Mouse (Mus musculus): ENCODE results near the gene Qpct.
"Not testable (repeated sequence)": the region's sequence is repeated elsewhere in the genome, so short reads cannot be mapped to it uniquely, and the experiment has no call there.

The Qpct gene

GRCm38 (mm10) chr17:79069766-79070480, 18.2 kb downstream of the Qpct start:
- DNase-seq (ENCODE audit: extremely low spot score, low read depth, low spot score), result no peak

GRCm38 (mm10) chr17:79071951-79072350, 20.2 kb downstream of the Qpct start:
- DNase-seq (ENCODE audit: extremely low spot score, low read depth, low spot score), result no peak

DNA sequence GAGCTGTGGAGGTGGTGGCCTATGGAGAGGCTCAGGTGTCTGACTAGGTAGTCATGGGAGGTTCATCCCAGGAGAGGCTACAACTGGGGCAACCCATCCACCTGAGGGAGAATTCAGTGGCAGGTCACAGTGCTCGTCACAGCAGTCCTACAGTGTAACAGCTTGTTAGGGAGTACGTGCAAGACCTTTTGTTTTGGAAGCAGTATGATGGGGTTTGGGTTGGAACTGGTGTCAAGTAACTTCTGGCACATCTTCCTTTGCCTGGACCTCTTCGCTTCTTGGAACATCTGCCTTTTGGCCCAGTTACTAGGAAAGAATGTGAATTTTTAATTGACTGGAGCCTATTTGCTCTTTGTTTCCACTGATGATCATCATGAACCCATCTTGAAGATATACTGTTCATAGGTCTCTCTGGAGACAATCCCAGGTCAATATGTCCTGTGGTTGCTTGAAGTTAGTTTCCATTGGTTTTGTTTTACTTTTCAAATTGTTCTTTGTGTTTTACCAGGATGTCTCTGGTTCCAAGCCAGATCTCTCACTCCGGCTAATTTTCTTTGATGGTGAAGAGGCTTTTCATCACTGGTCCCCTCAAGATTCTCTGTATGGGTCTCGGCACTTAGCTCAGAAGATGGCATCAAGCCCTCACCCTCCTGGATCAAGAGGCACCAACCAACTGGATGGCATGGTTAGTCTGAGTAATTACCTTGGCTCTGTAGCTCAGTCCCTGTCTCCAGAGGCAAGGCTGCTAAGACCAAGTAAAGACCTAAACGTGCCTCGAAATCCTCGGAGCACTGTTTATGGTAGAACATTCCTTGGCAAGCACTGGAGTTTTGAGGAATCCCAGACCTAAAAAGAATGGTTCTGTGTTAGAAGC, 25.5 kb downstream of the Qpct start:
- DNase-seq (ENCODE audit: extremely low spot score, low read depth, low spot score), result no peak

GRCm38 (mm10) chr17:79077848-79078146, 26.1 kb downstream of the Qpct start:
- DNase-seq (ENCODE audit: extremely low spot score, low read depth, low spot score), result no peak

DNA sequence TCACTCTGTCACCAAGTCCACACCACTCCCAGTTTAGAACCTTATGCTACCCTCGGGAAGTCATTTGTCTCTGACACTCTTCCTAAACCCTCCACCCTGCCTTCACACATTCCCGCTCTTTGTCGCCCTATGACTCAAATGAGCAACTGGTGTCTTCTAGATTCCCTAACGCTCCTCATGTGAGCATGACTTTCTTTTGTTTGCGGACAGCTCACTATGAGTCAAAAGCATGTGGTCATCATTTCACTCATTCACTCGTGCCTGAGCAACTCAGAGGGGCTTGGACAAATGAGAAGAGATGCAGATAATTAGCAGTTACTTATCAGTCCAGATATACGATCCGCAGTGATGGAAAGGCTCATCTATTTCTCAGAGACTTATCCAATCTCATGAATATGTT, 26.5 kb downstream of the Qpct start:
- DNase-seq (ENCODE audit: extremely low spot score, low read depth, low spot score), result no peak

DNA sequence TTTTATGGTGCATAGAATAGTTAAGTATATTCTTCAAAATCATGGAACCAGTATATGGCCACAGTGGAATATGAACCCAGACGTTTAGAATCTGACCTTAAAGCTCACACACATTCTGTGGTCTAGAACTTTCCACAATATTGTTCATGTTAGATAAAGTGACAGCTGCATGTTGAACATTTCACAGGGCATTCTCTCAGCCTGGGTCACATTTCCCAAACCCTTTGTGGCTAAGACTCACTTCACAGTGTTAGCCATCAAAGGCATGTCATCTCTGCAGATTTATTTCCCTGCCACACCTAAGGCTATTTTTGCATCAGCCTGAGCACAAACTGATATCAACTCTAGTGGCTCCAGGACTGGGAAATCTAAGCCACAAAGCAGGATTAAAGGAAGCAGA, 40.0 kb downstream of the Qpct start:
- DNase-seq (ENCODE audit: extremely low spot score, low read depth, low spot score), result no peak

DNA sequence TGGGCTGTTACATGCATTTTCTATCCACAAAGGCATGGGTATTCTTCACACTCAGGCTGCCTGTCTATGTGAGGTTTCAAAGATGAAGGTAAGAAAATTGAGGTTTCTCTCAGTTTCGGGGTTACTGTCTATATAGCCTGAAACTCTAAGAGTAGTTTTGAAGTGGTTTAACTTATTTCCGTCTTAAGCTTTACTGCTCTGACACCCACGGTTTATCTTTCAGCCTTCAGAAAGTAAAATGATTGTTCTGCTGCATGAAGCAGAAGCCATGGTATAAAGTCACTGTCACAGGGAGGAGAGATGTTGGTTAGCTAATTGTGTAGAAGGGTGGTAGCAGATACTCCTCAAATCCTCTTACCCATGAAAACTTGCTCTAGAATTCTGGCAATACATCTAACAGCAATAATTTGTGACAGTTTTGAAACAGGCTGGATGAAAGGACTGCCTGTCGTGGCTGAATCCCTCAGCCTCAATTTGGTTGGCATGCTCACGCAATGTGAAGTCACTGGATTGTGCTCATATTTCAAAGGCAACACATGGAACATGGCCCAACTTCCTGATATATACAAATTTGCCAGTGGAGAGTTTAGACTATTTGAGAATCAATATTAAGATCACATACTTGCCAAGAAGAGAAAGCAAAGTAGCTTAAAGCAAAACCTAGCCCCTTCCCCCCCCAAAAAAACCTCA, 41.7 kb downstream of the Qpct start:
- no peak for DNase-seq (ENCODE audit: extremely low spot score, low read depth, low spot score)

DNA sequence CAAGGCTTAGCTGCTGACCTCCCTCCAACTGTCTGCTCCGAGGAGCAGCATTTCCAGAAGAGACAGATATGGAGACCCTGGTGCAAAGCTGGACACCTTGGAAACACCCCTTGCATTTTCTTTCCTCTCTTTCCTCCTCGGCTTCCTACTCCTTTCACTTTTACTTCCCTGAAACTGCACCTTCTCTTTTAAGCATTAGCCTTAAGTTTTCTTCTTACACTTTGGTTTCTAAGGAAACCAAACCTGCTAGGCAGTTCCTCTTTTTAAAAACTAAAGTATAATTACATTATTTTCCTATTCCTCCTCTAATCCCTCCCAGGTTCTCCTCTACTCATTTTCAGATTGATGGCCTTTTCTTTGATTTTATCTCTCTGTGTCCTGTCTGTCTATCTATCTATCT, 43.9 kb downstream of the Qpct start:
- no peak for DNase-seq (ENCODE audit: extremely low spot score, low read depth, low spot score)

- DNase-seq (ENCODE audit: extremely low spot score, low read depth, low spot score), result no peak
These were observed 48.2 kb downstream of the Qpct start for GRCm38 (mm10) chr17:79099866-79100265.

GRCm38 (mm10) chr17:79108238-79108637, 56.5 kb downstream of the Qpct start:
- DNase-seq (ENCODE audit: extremely low spot score, low read depth, low spot score), result no peak

- DNase-seq (ENCODE audit: extremely low spot score, low read depth, low spot score), result no peak
These were observed 57.9 kb downstream of the Qpct start for GRCm38 (mm10) chr17:79109576-79109975.

DNA sequence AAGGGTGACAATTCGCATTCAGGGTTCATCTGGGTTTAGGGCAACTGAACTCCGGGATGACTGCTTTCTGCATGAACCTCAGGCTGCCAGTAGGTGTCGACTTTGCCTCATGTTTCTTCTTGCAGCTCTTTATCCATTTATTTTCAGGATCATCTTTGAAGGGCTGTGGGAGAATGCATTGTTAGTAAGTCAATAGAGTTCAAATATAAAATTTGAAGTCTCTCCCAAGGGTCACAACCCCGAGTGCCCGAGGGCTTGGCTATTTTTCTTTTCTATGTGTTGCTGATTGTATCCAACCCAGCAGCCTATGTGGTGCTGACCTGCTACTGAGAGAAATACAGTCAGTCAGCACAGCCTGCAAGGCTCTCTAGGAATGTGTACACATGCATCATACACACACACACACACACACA, 59.2 kb downstream of the Qpct start:
- DNase-seq (ENCODE audit: extremely low spot score, low read depth, low spot score), result peak; percentile 39

- DNase-seq (ENCODE audit: extremely low spot score, low read depth, low spot score), result not testable (repeated sequence)
These were observed 63.5 kb downstream of the Qpct start for GRCm38 (mm10) chr17:79115248-79115647.

DNA sequence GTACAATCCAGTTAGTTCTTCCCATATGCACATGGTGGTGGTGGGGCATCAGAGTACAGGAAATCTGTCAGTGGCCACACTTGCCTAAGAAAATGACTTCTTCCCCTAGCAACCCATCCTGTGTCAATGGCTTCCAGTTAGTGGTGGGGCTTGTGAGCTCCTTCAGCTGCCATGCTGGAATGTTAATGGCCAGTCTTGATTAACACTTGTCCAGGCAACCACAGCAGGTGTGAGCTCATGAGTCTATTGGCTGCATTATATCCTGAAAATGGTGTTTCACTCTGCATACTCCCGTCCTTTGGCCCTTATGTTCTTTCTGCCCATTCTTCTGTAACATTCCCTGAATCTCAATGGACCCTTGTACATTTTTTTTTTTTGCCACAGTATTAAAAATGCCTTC, 67.4 kb downstream of the Qpct start:
- DNase-seq (ENCODE audit: extremely low spot score, low read depth, low spot score), result no peak

GRCm38 (mm10) chr17:79120269-79120668, 68.6 kb downstream of the Qpct start:
- DNase-seq (ENCODE audit: extremely low spot score, low read depth, low spot score), result no peak

GRCm38 (mm10) chr17:79133740-79134139, 82.0 kb downstream of the Qpct start:
- DNase-seq (ENCODE audit: extremely low spot score, low read depth, low spot score), result no peak

GRCm38 (mm10) chr17:79135826-79136225, 84.1 kb downstream of the Qpct start:
- no peak for DNase-seq (ENCODE audit: extremely low spot score, low read depth, low spot score)

DNA sequence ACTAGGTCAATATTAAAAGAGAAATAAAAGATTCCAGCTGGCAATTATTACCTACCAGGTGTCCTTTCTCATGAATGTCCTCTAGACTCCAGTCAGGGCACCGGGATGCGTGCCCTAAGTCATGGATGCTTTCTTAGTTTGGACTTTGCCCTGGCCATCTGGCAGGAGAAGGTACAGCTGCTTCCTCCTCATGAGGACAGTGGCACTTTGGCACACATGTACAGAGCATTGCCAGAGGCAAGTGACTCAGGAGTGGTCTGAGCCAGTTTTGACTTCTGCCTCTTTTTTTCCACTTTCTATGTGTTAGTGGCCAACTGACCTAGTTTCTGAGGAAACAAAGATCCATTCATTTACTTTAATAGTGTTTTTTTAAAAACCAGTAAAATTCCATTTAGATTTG, 84.7 kb downstream of the Qpct start:
- no peak for DNase-seq (ENCODE audit: extremely low spot score, low read depth, low spot score)
